Mouse (Mus musculus): ENCODE data around the gene Cpox. TPM values are rescaled to one million over a fixed set of nuclear protein-coding genes. Genes with fewer than 3 reads are reported as not detected.

Gene Cpox
- total and polyA plus RNA-seq, 2 experiments from 2014 or later = 12.6 to 16.6 TPM

- no peak for TF ChIP-seq CTCF (IDR thresholded peaks at IDR 0.05; ENCODE audit: low read depth)
- H3K9me3 ChIP-seq (ENCODE audit: low read length) = no peaks in the 10 kb centered on the region
- WGBS = 89% methylated on average over 4 of the region's 4 CpGs
- no peak overlapping the region for H3K9ac ChIP-seq (replicated peaks; ENCODE audit: low read length)
- H3K4me3 ChIP-seq (ENCODE audit: low read length) = no peak overlapping the region
- H3K4me2 ChIP-seq (ENCODE audit: low read depth, low read length) = no peak overlapping the region
- H3K27me3 ChIP-seq (ENCODE audit: insufficient read depth, low read length) = no peaks in the 10 kb centered on the region
- no peaks in the 10 kb centered on the region for H3K4me1 ChIP-seq (ENCODE audit: insufficient read depth, low read length)
- no peak for ATAC-seq
- H3K36me3 ChIP-seq (ENCODE audit: insufficient read depth, low read length) = 0 out of 2 replicates have a peak, but pooled peaks cover 3% of the 10 kb centered on the region
- H3K27ac ChIP-seq = no peak overlapping the region
- DNase-seq (ENCODE audit: low spot score) = no peak
Measured at GRCm38 (mm10) chr16:58683911-58684310, 13.8 kb downstream of the Cpox start.

- no peak for TF ChIP-seq CTCF (IDR thresholded peaks at IDR 0.05; ENCODE audit: low read depth)
- Histone ChIP-seq H3K4me3 (ENCODE audit: low read length) (no peak overlapping the region), H3K4me2 (ENCODE audit: low read depth, low read length) (no peak overlapping the region), H3K4me1 (ENCODE audit: insufficient read depth, low read length) (no peaks in the 10 kb centered on the region), H3K27me3 (ENCODE audit: insufficient read depth, low read length) (no peaks in the 10 kb centered on the region), H3K9ac (replicated peaks; ENCODE audit: low read length) (no peak overlapping the region), H3K9me3 (ENCODE audit: low read length) (no peaks in the 10 kb centered on the region), H3K36me3 (ENCODE audit: insufficient read depth, low read length) (0 out of 2 replicates have a peak, but pooled peaks cover 3% of the 10 kb centered on the region), H3K27ac (no peak overlapping the region)
- ATAC-seq (no peak), DNase-seq (ENCODE audit: low spot score) (no peak)
Measured at GRCm38 (mm10) chr16:58684537-58684936, 14.4 kb downstream of the Cpox start.

- DNase-seq (ENCODE audit: low spot score) = no peak
- Histone ChIP-seq H3K4me2 (ENCODE audit: low read depth, low read length) (no peak overlapping the region), H3K27me3 (ENCODE audit: insufficient read depth, low read length) (no peaks in the 10 kb centered on the region), H3K4me1 (ENCODE audit: insufficient read depth, low read length) (no peaks in the 10 kb centered on the region), H3K9ac (replicated peaks; ENCODE audit: low read length) (no peak overlapping the region), H3K36me3 (ENCODE audit: insufficient read depth, low read length) (0 out of 2 replicates have a peak, but pooled peaks cover 3% of the 10 kb centered on the region), H3K27ac (no peak overlapping the region), H3K9me3 (ENCODE audit: low read length) (no peaks in the 10 kb centered on the region), H3K4me3 (ENCODE audit: low read length) (no peak overlapping the region)
- no peak for ATAC-seq
- TF ChIP-seq CTCF (IDR thresholded peaks at IDR 0.05; ENCODE audit: low read depth) = no peak
- 83% methylated on average over 20 of the region's 20 CpGs for WGBS
Measured at GRCm38 (mm10) chr16:58685548-58686537, 15.8 kb downstream of the Cpox start.

- H3K9me3 ChIP-seq (ENCODE audit: low read length) = no peaks in the 10 kb centered on the region
- no peaks in the 10 kb centered on the region for H3K36me3 ChIP-seq (ENCODE audit: insufficient read depth, low read length)
- H3K4me1 ChIP-seq (ENCODE audit: insufficient read depth, low read length) = no peaks in the 10 kb centered on the region
- WGBS = 97% methylated on average over 1 of the region's 1 CpGs
- H3K27ac ChIP-seq = no peak overlapping the region
- TF ChIP-seq CTCF (IDR thresholded peaks at IDR 0.05; ENCODE audit: low read depth) = no peak
- H3K4me2 ChIP-seq (ENCODE audit: low read depth, low read length) = no peak overlapping the region
- ATAC-seq (no peak), DNase-seq (ENCODE audit: low spot score) (no peak)
- H3K9ac ChIP-seq (replicated peaks; ENCODE audit: low read length) = no peak overlapping the region
- H3K27me3 ChIP-seq (ENCODE audit: insufficient read depth, low read length) = no peaks in the 10 kb centered on the region
- H3K4me3 ChIP-seq (ENCODE audit: low read length) = no peak overlapping the region
Measured at GRCm38 (mm10) chr16:58688534-58688933, 18.4 kb downstream of the Cpox start.

GRCm38 (mm10) chr16:58689555-58690169 lies 19.6 kb downstream of the Cpox start:
- Histone ChIP-seq H3K4me3 (ENCODE audit: low read length) (no peak overlapping the region), H3K36me3 (ENCODE audit: insufficient read depth, low read length) (no peaks in the 10 kb centered on the region), H3K27me3 (ENCODE audit: insufficient read depth, low read length) (no peaks in the 10 kb centered on the region), H3K4me1 (ENCODE audit: insufficient read depth, low read length) (no peaks in the 10 kb centered on the region), H3K9ac (replicated peaks; ENCODE audit: low read length) (no peak overlapping the region), H3K27ac (no peak overlapping the region), H3K4me2 (ENCODE audit: low read depth, low read length) (no peak overlapping the region), H3K9me3 (ENCODE audit: low read length) (no peaks in the 10 kb centered on the region)
- no peak for ATAC-seq
- 84% methylated on average over 5 of the region's 5 CpGs for WGBS
- no peak for TF ChIP-seq CTCF (IDR thresholded peaks at IDR 0.05; ENCODE audit: low read depth)
- no peak for DNase-seq (ENCODE audit: low spot score)

- WGBS = 74% methylated on average over 5 of the region's 5 CpGs
- Histone ChIP-seq H3K4me2 (ENCODE audit: low read depth, low read length) (no peak overlapping the region), H3K4me3 (ENCODE audit: low read length) (no peak overlapping the region), H3K4me1 (ENCODE audit: insufficient read depth, low read length) (no peaks in the 10 kb centered on the region), H3K36me3 (ENCODE audit: insufficient read depth, low read length) (no peaks in the 10 kb centered on the region), H3K27ac (no peak overlapping the region), H3K9me3 (ENCODE audit: low read length) (no peaks in the 10 kb centered on the region), H3K9ac (replicated peaks; ENCODE audit: low read length) (no peak overlapping the region), H3K27me3 (ENCODE audit: insufficient read depth, low read length) (no peaks in the 10 kb centered on the region)
- no peak for DNase-seq (ENCODE audit: low spot score)
- ATAC-seq = no peak
- no peak for TF ChIP-seq CTCF (IDR thresholded peaks at IDR 0.05; ENCODE audit: low read depth)
Measured at GRCm38 (mm10) chr16:58690322-58690732, 20.2 kb downstream of the Cpox start.

Data from hindbrain, postnatal 0 days (tissue).